Mouse (Mus musculus): ENCODE results near the gene Hfe.

DNA sequence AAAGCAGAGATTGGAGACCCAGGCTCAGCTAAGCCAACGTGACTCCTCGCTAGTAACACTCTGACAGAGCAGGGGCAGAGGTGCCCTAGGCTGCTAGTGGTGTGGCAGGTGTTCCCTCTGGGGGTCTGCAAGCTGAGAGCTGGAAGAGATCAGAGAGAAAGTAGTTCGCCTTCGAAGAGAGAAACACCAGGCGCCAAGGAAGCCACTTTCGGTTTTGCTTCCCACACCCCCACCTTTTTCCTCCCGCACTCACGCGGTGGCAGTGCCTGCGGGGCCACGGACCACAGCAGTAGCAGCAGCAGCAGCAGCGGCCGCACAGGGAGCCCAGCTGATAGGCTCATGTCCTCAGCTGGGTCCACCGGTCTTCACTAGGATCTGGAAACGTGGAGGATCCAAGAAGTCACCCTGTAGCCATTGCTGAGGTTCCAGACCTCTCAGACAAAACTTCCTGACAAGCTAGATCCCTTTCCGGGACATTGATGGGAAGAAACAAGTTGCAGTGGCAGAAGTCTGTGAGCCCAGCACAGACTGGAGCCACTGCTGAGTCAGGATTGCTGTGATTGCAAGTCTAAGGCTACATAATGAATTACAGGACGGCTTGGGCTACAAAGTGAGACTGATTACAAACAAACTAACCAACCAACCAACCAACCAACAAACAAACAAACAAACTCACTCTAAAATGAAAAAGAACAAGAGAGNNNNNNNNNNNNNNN lies at the start of gene Hfe:
- TF ChIP-seq CTCF (IDR thresholded peaks at IDR 0.05; ENCODE audit: low read depth) (no peak), EP300 (IDR thresholded peaks at IDR 0.05; ENCODE audit: low read depth) (no peak)

All from liver, embryonic 14.5 days (tissue).